Mouse (Mus musculus) CH12.LX (cell line): ENCODE measurements around the gene Mmp23. TPM values are rescaled to one million over a fixed set of nuclear protein-coding genes. Genes with fewer than 3 reads are reported as not detected.
"Not testable (repeated sequence)": the region's sequence is repeated elsewhere in the genome, so short reads cannot be mapped to it uniquely, and the experiment has no call there.

Experiments used
- DNase-seq: peaks from one replicate; pipeline ENCODE4 v3.0.0-alpha.2; 2013; ENCODE audit errors: extremely low read depth
- H3K27ac ChIP-seq: 2 replicates; pipeline ENCODE4 v1.5.1; 2012; ENCODE audit warnings: low read depth, mild to moderate bottlenecking, control low read depth, moderate library complexity; ENCODE audit not compliant: insufficient read depth
- H3K27me3 ChIP-seq: replicated peaks from 2 replicates; pipeline ENCODE3; 2012; ENCODE audit warnings: inconsistent platforms
- H3K36me3 ChIP-seq, 2 experiments: replicated peaks in 1 of 2; 2 replicates each; pipeline versions ENCODE3 to v1.6.1; 2012; ENCODE audit warnings: inconsistent platforms in 1 of 2, low read length in 1 of 2, mild to moderate bottlenecking in 1 of 2, mixed read lengths in 1 of 2, moderate library complexity in 1 of 2; ENCODE audit not compliant: control insufficient read depth in 1 of 2, insufficient read depth in 1 of 2
- H3K4me1 ChIP-seq, 2 experiments: 2 replicates each; pipeline ENCODE4 v1.6.1; 2012; ENCODE audit warnings: inconsistent platforms in 1 of 2, moderate library complexity in 1 of 2; ENCODE audit not compliant: insufficient read depth in 2 of 2, control insufficient read depth in 1 of 2
- H3K4me2 ChIP-seq: 2 replicates; pipeline ENCODE4 v1.6.1; 2012; ENCODE audit warnings: low read depth, mild to moderate bottlenecking, control low read depth; ENCODE audit not compliant: poor library complexity, insufficient read depth, severe bottlenecking
- H3K4me3 ChIP-seq, 3 experiments: fragments of 150-350 bp in 1 of 3; sonication (generic) in 1 of 3; replicated peaks in 1 of 3; 2 replicates each; pipeline versions ENCODE3 to v1.5.1; 2011 to 2012; ENCODE audit warnings: low read depth in 2 of 3, low read length in 2 of 3, mild to moderate bottlenecking in 2 of 3, moderate library complexity in 2 of 3, control low read depth in 1 of 3, improper control_type of control experiment in 1 of 3, inconsistent platforms in 1 of 3, mixed read lengths in 1 of 3; ENCODE audit not compliant: poor library complexity in 1 of 3
- H3K79me2 ChIP-seq: replicated peaks from 2 replicates; pipeline ENCODE4 v1.6.1; 2012; ENCODE audit warnings: mild to moderate bottlenecking, moderate library complexity; ENCODE audit not compliant: control insufficient read depth, poor library complexity, insufficient read depth, severe bottlenecking; ENCODE audit errors: extremely low read depth
- H3K9ac ChIP-seq: 2 replicates; pipeline ENCODE4 v1.6.1; 2012; ENCODE audit warnings: low read depth, mild to moderate bottlenecking, control low read depth, moderate library complexity; ENCODE audit not compliant: insufficient read depth
- H3K9me3 ChIP-seq: replicated peaks from 2 replicates; pipeline ENCODE3; 2012; ENCODE audit warnings: low read length, inconsistent platforms, mixed read lengths
- BHLHE40 ChIP-seq: IDR thresholded peaks from 2 replicates; pipeline ENCODE4 v1.6.1; 2011; ENCODE audit warnings: mild to moderate bottlenecking, low read depth, low read length, improper control_type of control experiment
- CTCF ChIP-seq, 2 experiments: IDR thresholded peaks in 1 of 2; conservative IDR thresholded peaks in 1 of 2; 2 replicates each; pipeline ENCODE4 v1.5.1; 2011 to 2012; ENCODE audit warnings: low read depth in 2 of 2, low read length in 2 of 2, improper control_type of control experiment in 1 of 2, inconsistent platforms in 1 of 2, mild to moderate bottlenecking in 1 of 2, moderate library complexity in 1 of 2
- ETS1 ChIP-seq: conservative IDR thresholded peaks from 2 replicates; pipeline ENCODE4 v1.6.1; 2012; ENCODE audit warnings: low read depth, mild to moderate bottlenecking, inconsistent platforms, low read length, improper control_type of control experiment, moderate library complexity
- MAX ChIP-seq: IDR thresholded peaks from 2 replicates; pipeline ENCODE4 v1.6.1; 2011; ENCODE audit warnings: low read length, improper control_type of control experiment
- MAZ ChIP-seq: IDR thresholded peaks from 2 replicates; pipeline ENCODE4 v1.6.1; 2012; ENCODE audit warnings: low read depth, mild to moderate bottlenecking, inconsistent platforms, low read length, improper control_type of control experiment, moderate library complexity
- MEF2A ChIP-seq: IDR thresholded peaks from 2 replicates; pipeline ENCODE4 v1.6.1; 2014; ENCODE audit warnings: low read depth, mild to moderate bottlenecking, inconsistent platforms, low read length, improper control_type of control experiment, borderline replicate concordance
- MXI1 ChIP-seq: IDR thresholded peaks from 2 replicates; pipeline ENCODE4 v1.6.1; 2011; ENCODE audit warnings: mild to moderate bottlenecking, low read depth, low read length, improper control_type of control experiment
- MYC ChIP-seq: IDR thresholded peaks from 2 replicates; pipeline ENCODE4 v1.6.1; 2011; ENCODE audit warnings: low read depth, mild to moderate bottlenecking, improper control_type of control experiment, low read length
- NELFE ChIP-seq: IDR thresholded peaks from 2 replicates; pipeline ENCODE4 v1.6.1; 2011; ENCODE audit warnings: low read depth, low read length, improper control_type of control experiment
- NRF1 ChIP-seq: IDR thresholded peaks from 2 replicates; pipeline ENCODE4 v1.6.1; 2014; ENCODE audit warnings: low read depth, mild to moderate bottlenecking, inconsistent platforms, low read length, improper control_type of control experiment, moderate library complexity
- POLR2A ChIP-seq: IDR thresholded peaks from 2 replicates; pipeline ENCODE4 v1.6.1; 2011; ENCODE audit warnings: low read depth, mild to moderate bottlenecking, improper control_type of control experiment, low read length
- POLR2AphosphoS2 ChIP-seq: IDR thresholded peaks from 2 replicates; pipeline ENCODE4 v1.6.1; 2011; ENCODE audit warnings: low read depth, low read length, improper control_type of control experiment
- RAD21 ChIP-seq: IDR thresholded peaks from 2 replicates; pipeline ENCODE4 v1.6.1; 2011; ENCODE audit warnings: low read depth, mild to moderate bottlenecking, low read length, improper control_type of control experiment, moderate library complexity
- SIN3A ChIP-seq: IDR thresholded peaks from 2 replicates; pipeline ENCODE4 v1.6.1; 2012; ENCODE audit warnings: low read length, improper control_type of control experiment, inconsistent platforms
- SMC3 ChIP-seq: IDR thresholded peaks from 2 replicates; pipeline ENCODE4 v1.6.1; 2011; ENCODE audit warnings: low read depth, low read length, improper control_type of control experiment
- TBP ChIP-seq: conservative IDR thresholded peaks from 2 replicates; pipeline ENCODE4 v1.6.1; 2011; ENCODE audit warnings: low read depth, low read length, improper control_type of control experiment
- TCF12 ChIP-seq: IDR thresholded peaks from 2 replicates; pipeline ENCODE4 v1.6.1; 2014; ENCODE audit warnings: low read depth, mild to moderate bottlenecking, inconsistent platforms, low read length, improper control_type of control experiment
- USF1 ChIP-seq: IDR thresholded peaks from 2 replicates; pipeline ENCODE4 v1.6.1; 2014; ENCODE audit warnings: low read depth, mild to moderate bottlenecking, inconsistent platforms, low read length, improper control_type of control experiment
- ZMIZ1 ChIP-seq: IDR thresholded peaks from 2 replicates; pipeline ENCODE4 v1.6.1; 2012; ENCODE audit warnings: low read depth, mild to moderate bottlenecking, inconsistent platforms, low read length, improper control_type of control experiment
- ZNF384 ChIP-seq: IDR thresholded peaks from 2 replicates; pipeline ENCODE4 v1.6.1; 2012; ENCODE audit warnings: low read depth, low read length, improper control_type of control experiment, inconsistent platforms
- dilution Hi-C: fragments of 300-500 bp; cut with MboI; formaldehyde crosslinking; loops from 2 replicates; pipeline ENCODE4 v1.14.3; 2020; ENCODE audit warnings: low sequenced_read_pairs; ENCODE audit not compliant: extremely low pct_unique_long_range_greater_than_20kb, extremely low pct_ligation_motif_present
- in situ Hi-C: fragments of 300-500 bp; cut with MboI; formaldehyde crosslinking; loops from 3 replicates; pipeline ENCODE4 v1.14.3; 2019; ENCODE audit warnings: low sequenced_read_pairs, low pct_ligation_motif_present, low pct_unique_long_range_greater_than_20kb, mixed read lengths
- polyA plus RNA-seq: library from polyadenylated mRNA; unstranded; fragments of >175 nt; gene quantifications from 2 replicates; pipeline ENCODE4 v1.2.1, GENCODE M21; 2012; ENCODE audit warnings: low read depth; ENCODE audit not compliant: insufficient read length
- total RNA-seq, 2 experiments: library from RNA; depleted of rRNA; stranded (reverse); fragments of 300-350 nt in 1 of 2; fragments of >200 nt in 1 of 2; gene quantifications; 2 replicates each; pipeline ENCODE4 v1.2.3; 2012 to 2014

The Mmp23 gene
- total and polyA plus RNA-seq, 3 experiments, result 1.1 to 7.9 (median 2.0) TPM

GRCm38 (mm10) chr4:155683670-155684277 lies 30.6 kb upstream of the Mmp23 start:
- dilution Hi-C loops, in situ Hi-C loops, H3K36me3 ChIP-seq, H3K79me2 ChIP-seq, H3K27me3 ChIP-seq, H3K9me3 ChIP-seq: not testable (repeated sequence)
- H3K4me3 ChIP-seq, result peak overlapping the region; percentile 38 to 46 (median 43)
- H3K4me1 ChIP-seq, result peaks cover 3 to 25% of the 10 kb centered on the region in 2 experiments; a peak in 2 of 4 replicates
- TF ChIP-seq SIN3A, result peak; percentile 84
- peak; percentile 52; the same call in 1 of the 2 replicates for TF ChIP-seq MAZ
- TF ChIP-seq MAX, result peak; percentile 56
- TF ChIP-seq POLR2A, result peak; percentile 36; the same call in 1 of the 2 replicates
- peak; percentile 38 for TF ChIP-seq NELFE
- TF ChIP-seq ZMIZ1, result 0 out of 2 replicates have a peak, but pooled peaks have one; percentile 28
- peak; percentile 89 for TF ChIP-seq TBP
- TF ChIP-seq ZNF384, result peak; percentile 74
- TF ChIP-seq NRF1, result 0 out of 2 replicates have a peak, but pooled peaks have one; percentile 31
- TF ChIP-seq ETS1, result peak; percentile 83
- TF ChIP-seq BHLHE40, result peak; percentile 95
- TF ChIP-seq TCF12, result 0 out of 2 replicates have a peak, but pooled peaks have one; percentile 21
- peak; percentile 87 for TF ChIP-seq MXI1
- TF ChIP-seq MEF2A, result peak; percentile 20; the same call in 1 of the 2 replicates
- peak; percentile 49 for TF ChIP-seq USF1
- peak overlapping the region; percentile 6; the same call in 1 of the 2 replicates for H3K4me2 ChIP-seq
- H3K27ac ChIP-seq, result peak overlapping the region; percentile 83
- peak overlapping the region; percentile 62 for H3K9ac ChIP-seq
- DNase-seq, result peak; percentile 91

GRCm38 (mm10) chr4:155675991-155676390 lies 22.8 kb upstream of the Mmp23 start:
- Histone ChIP-seq H3K79me2 (no peaks in the 10 kb centered on the region), H3K9me3 (no peaks in the 10 kb centered on the region), H3K4me3 (no peak overlapping the region), H3K4me1 (no peaks in the 10 kb centered on the region), H3K4me2 (no peak overlapping the region), H3K27me3 (no peaks in the 10 kb centered on the region), H3K36me3 (peaks cover 10 to 16% of the 10 kb centered on the region in 2 experiments), H3K9ac (no peak overlapping the region), H3K27ac (no peak overlapping the region)
- no peak for DNase-seq
- TF ChIP-seq POLR2AphosphoS2 (no peak), NRF1 (no peak), SIN3A (no peak), SMC3 (peak; percentile 50; the same call in 1 of the 2 replicates), CTCF (conservative IDR thresholded peaks at IDR 0.05 in 1 of 2, IDR thresholded peaks at IDR 0.05 in 1 of 2; ENCODE audit: low read depth in 2 of 2, low read length in 2 of 2) (peak in 1 of 2 experiments; percentile 59; a peak in 2 of 4 replicates), RAD21 (peak; percentile 20), MYC (no peak)
- dilution Hi-C loops, result no loop called here
- in situ Hi-C loops, result no loop called here
